Comparison of ENCODE assay signal across 8 mouse cellular contexts in genomic region chr3:89456726-89457665, GRCm38 (mm10). TPM values are rescaled to one million over a fixed set of nuclear protein-coding genes. Genes with fewer than 3 reads are reported as not detected.
DNase-seq lines count a peak whose midpoint lies in the region; ATAC-seq and TF ChIP-seq lines count a peak whose summit lies in the region.

No protein-coding gene starts in this region.

- in situ Hi-C loops in Patski (cut with MboI; ENCODE audit: low pct_unique_long_range_greater_than_20kb), result no loop called here

- no peak overlapping the region for H3K4me2 ChIP-seq in midbrain, embryonic 11.5 days
- no peak overlapping the region for H3K4me2 ChIP-seq in midbrain, embryonic 15.5 days
- no peak overlapping the region for H3K4me2 ChIP-seq in heart, postnatal 0 days (ENCODE audit: low read depth, low read length)

- peaks cover 7% of the 10 kb centered on the region; the same call in 1 of the 2 replicates for H3K4me1 ChIP-seq in midbrain, embryonic 11.5 days (ENCODE audit: control insufficient read depth, insufficient read depth, low read length)
- peaks cover 17% of the 10 kb centered on the region; the same call in 1 of the 2 replicates for H3K4me1 ChIP-seq in midbrain, embryonic 15.5 days
- peaks cover 12% of the 10 kb centered on the region for H3K4me1 ChIP-seq in heart, postnatal 0 days (ENCODE audit: control insufficient read depth, insufficient read depth)

- WGBS in midbrain, embryonic 11.5 days, result 34% methylated on average over 10 of the region's 10 CpGs
- 31% methylated on average over 10 of the region's 10 CpGs for WGBS in midbrain, embryonic 15.5 days
- 42% methylated on average over 10 of the region's 10 CpGs for WGBS in heart, postnatal 0 days

- H3K4me3 ChIP-seq in midbrain, embryonic 11.5 days (ENCODE audit: low read depth, low read length), result no peak overlapping the region
- no peak overlapping the region for H3K4me3 ChIP-seq in midbrain, embryonic 15.5 days
- H3K4me3 ChIP-seq in heart, postnatal 0 days (ENCODE audit: low read depth, low read length), result no peak overlapping the region

- TF ChIP-seq EP300 in heart, postnatal 0 days (IDR thresholded peaks at IDR 0.05; ENCODE audit: low read depth), result no peak

- H3K9me3 ChIP-seq in midbrain, embryonic 11.5 days (ENCODE audit: control insufficient read depth, low read length), result no peaks in the 10 kb centered on the region
- H3K9me3 ChIP-seq in midbrain, embryonic 15.5 days, result no peaks in the 10 kb centered on the region
- no peaks in the 10 kb centered on the region for H3K9me3 ChIP-seq in heart, postnatal 0 days (replicated peaks; ENCODE audit: control insufficient read depth, low read length)

- DNase-seq in midbrain, embryonic 11.5 days (ENCODE audit: low spot score, missing footprints), result peak; percentile 98
- DNase-seq in Patski (ENCODE audit: low read depth, low spot score), result no peak
- peak; percentile 60 to 64 for DNase-seq in cerebellum, postnatal 36 days
- peak; percentile 70 for DNase-seq in heart, postnatal 0 days (ENCODE audit: low spot score)
- peak; percentile 38 to 58 for DNase-seq in layer of hippocampus, postnatal 36 days
- DNase-seq in thymus, postnatal 14 days, result peak; percentile 90

- H3K9ac ChIP-seq in midbrain, embryonic 11.5 days (ENCODE audit: low read length), result no peak overlapping the region
- no peak overlapping the region for H3K9ac ChIP-seq in midbrain, embryonic 15.5 days
- H3K9ac ChIP-seq in heart, postnatal 0 days (replicated peaks; ENCODE audit: low read depth, low read length), result no peak overlapping the region

- no peaks in the 10 kb centered on the region for H3K36me3 ChIP-seq in midbrain, embryonic 11.5 days (ENCODE audit: control insufficient read depth, insufficient read depth, low read length)
- H3K36me3 ChIP-seq in midbrain, embryonic 15.5 days (replicated peaks), result 0 out of 2 replicates have a peak, but pooled peaks cover 3% of the 10 kb centered on the region
- no peaks in the 10 kb centered on the region for H3K36me3 ChIP-seq in heart, postnatal 0 days (replicated peaks; ENCODE audit: control insufficient read depth, insufficient read depth, low read length)

- H3K27me3 ChIP-seq in midbrain, embryonic 11.5 days (ENCODE audit: control insufficient read depth, insufficient read depth, low read length), result no peaks in the 10 kb centered on the region
- H3K27me3 ChIP-seq in midbrain, embryonic 15.5 days (replicated peaks), result no peaks in the 10 kb centered on the region
- no peaks in the 10 kb centered on the region for H3K27me3 ChIP-seq in Patski
- H3K27me3 ChIP-seq in heart, postnatal 0 days (ENCODE audit: control insufficient read depth, insufficient read depth, low read length), result no peaks in the 10 kb centered on the region

- no peak overlapping the region for H3K27ac ChIP-seq in midbrain, embryonic 11.5 days (ENCODE audit: low read depth, low read length)
- H3K27ac ChIP-seq in midbrain, embryonic 15.5 days, result no peak overlapping the region
- H3K27ac ChIP-seq in heart, postnatal 0 days (ENCODE audit: low read depth), result no peak overlapping the region

- no peak for TF ChIP-seq CTCF in Patski (IDR thresholded peaks at IDR 0.05)
- TF ChIP-seq CTCF in heart, postnatal 0 days (IDR thresholded peaks at IDR 0.05; ENCODE audit: low read depth), result peak; percentile 81

- peak; percentile 53 for ATAC-seq in midbrain, embryonic 11.5 days (ENCODE audit: low FRiP score)
- ATAC-seq in midbrain, embryonic 15.5 days (replicated peaks), result no peak
- peak; percentile 68 for ATAC-seq in Patski
- ATAC-seq in heart, postnatal 0 days (ENCODE audit: insufficient read depth, low read depth), result no peak
- peak; percentile 73; the same call in 1 of the 2 replicates for ATAC-seq in megakaryocyte-erythroid progenitor cell, adult 5-6 weeks (replicated peaks; ENCODE audit: low FRiP score, low TSS enrichment, poor library complexity, severe bottlenecking)

- CTCF ChIA-PET in Patski (lab: Charles Lee), result interaction anchor here (0.6 to 4.8 kb wide), 24 partner anchors 9 to 315 kb away, joined by 3 to 23 read pairs (median 4); partner anchors contain the start of genes Adam15, Flad1, Pbxip1 and Pygo2

- POLR2A ChIA-PET in Patski (lab: Charles Lee), result interaction anchor here (1.5 kb wide), 1 partner anchor 16 kb away, joined by 5 read pairs; no protein-coding TSS in a partner anchor

RNA-seq across cellular contexts. Expression of gene Pmvk, which starts 2.7 kb away (rescaled TPM):
- 67.1 and 69.7 TPM in 2 replicates for polyA plus RNA-seq in midbrain, embryonic 11.5 days (2014; fragmentation: Nextera tagmentation; extraction: Ambion mirVana)
- polyA plus RNA-seq in midbrain, embryonic 15.5 days (2015; fragmentation: Nextera tagmentation; extraction: Ambion mirVana), result 123 and 132 TPM in 2 replicates
- polyA plus RNA-seq in Patski (2021), result 40.7 TPM
- 26.2 and 38.0 TPM in 2 replicates for total RNA-seq in heart, postnatal 0 days (2014; rRNA removed; ENCODE audit: low replicate concordance)
- 50.7 and 52.9 TPM in 2 replicates for polyA plus RNA-seq in heart, postnatal 0 days (2015; fragmentation: Nextera tagmentation; extraction: Ambion mirVana)
- 10 to 100 TPM; 28.3 to 28.4 TPM for total RNA-seq in layer of hippocampus, postnatal 36 days (2021)
- total RNA-seq in megakaryocyte-erythroid progenitor cell, adult 5-6 weeks (2014; fragmentation: Nextera tagmentation), result 29.1 and 66.3 TPM in 2 replicates
- total RNA-seq in megakaryocyte-erythroid progenitor cell, adult 5-6 weeks (2017), result 28.2 and 33.5 TPM in 2 replicates

RNA-seq across cellular contexts. Expression of gene Pbxip1, which starts 20.5 kb away (rescaled TPM):
- 7.5 and 8.3 TPM in 2 replicates for polyA plus RNA-seq in midbrain, embryonic 11.5 days (2014; fragmentation: Nextera tagmentation; extraction: Ambion mirVana)
- polyA plus RNA-seq in midbrain, embryonic 15.5 days (2015; fragmentation: Nextera tagmentation; extraction: Ambion mirVana), result 15.7 and 18.4 TPM in 2 replicates
- 354 TPM for polyA plus RNA-seq in Patski (2021)
- total RNA-seq in heart, postnatal 0 days (2014; rRNA removed; ENCODE audit: low replicate concordance), result 73.2 and 81.0 TPM in 2 replicates
- 75.7 and 84.4 TPM in 2 replicates for polyA plus RNA-seq in heart, postnatal 0 days (2015; fragmentation: Nextera tagmentation; extraction: Ambion mirVana)
- 10 to 100 TPM; 38.3 to 43.4 TPM for total RNA-seq in layer of hippocampus, postnatal 36 days (2021)
- total RNA-seq in megakaryocyte-erythroid progenitor cell, adult 5-6 weeks (2014; fragmentation: Nextera tagmentation), result 7.5 and 8.2 TPM in 2 replicates
- 14.6 and 30.4 TPM in 2 replicates for total RNA-seq in megakaryocyte-erythroid progenitor cell, adult 5-6 weeks (2017)

RNA-seq across cellular contexts. Expression of gene Pygo2, which starts 27.0 kb away (rescaled TPM):
- polyA plus RNA-seq in midbrain, embryonic 11.5 days (2014; fragmentation: Nextera tagmentation; extraction: Ambion mirVana), result 47.2 and 52.5 TPM in 2 replicates
- polyA plus RNA-seq in midbrain, embryonic 15.5 days (2015; fragmentation: Nextera tagmentation; extraction: Ambion mirVana), result 44.0 and 45.6 TPM in 2 replicates
- polyA plus RNA-seq in Patski (2021), result 68.4 TPM
- 24.1 and 49.8 TPM in 2 replicates for total RNA-seq in heart, postnatal 0 days (2014; rRNA removed; ENCODE audit: low replicate concordance)
- 9.6 and 10.4 TPM in 2 replicates for polyA plus RNA-seq in heart, postnatal 0 days (2015; fragmentation: Nextera tagmentation; extraction: Ambion mirVana)
- total RNA-seq in layer of hippocampus, postnatal 36 days (2021), result 10 to 100 TPM; 59.4 to 64.8 TPM
- 38.5 and 42.2 TPM in 2 replicates for total RNA-seq in megakaryocyte-erythroid progenitor cell, adult 5-6 weeks (2014; fragmentation: Nextera tagmentation)
- total RNA-seq in megakaryocyte-erythroid progenitor cell, adult 5-6 weeks (2017), result 9.6 and 19.9 TPM in 2 replicates

RNA-seq across cellular contexts. Expression of gene Shc1, which starts 38.8 kb away (rescaled TPM):
- 23.4 and 26.2 TPM in 2 replicates for polyA plus RNA-seq in midbrain, embryonic 11.5 days (2014; fragmentation: Nextera tagmentation; extraction: Ambion mirVana)
- polyA plus RNA-seq in midbrain, embryonic 15.5 days (2015; fragmentation: Nextera tagmentation; extraction: Ambion mirVana), result 17.2 and 19.8 TPM in 2 replicates
- polyA plus RNA-seq in Patski (2021), result 174 TPM
- total RNA-seq in heart, postnatal 0 days (2014; rRNA removed; ENCODE audit: low replicate concordance), result 82.1 and 125 TPM in 2 replicates
- 35.0 and 35.8 TPM in 2 replicates for polyA plus RNA-seq in heart, postnatal 0 days (2015; fragmentation: Nextera tagmentation; extraction: Ambion mirVana)
- total RNA-seq in layer of hippocampus, postnatal 36 days (2021), result 10 to 100 TPM; 12.1 to 12.4 TPM
- total RNA-seq in megakaryocyte-erythroid progenitor cell, adult 5-6 weeks (2014; fragmentation: Nextera tagmentation), result 95.9 and 113 TPM in 2 replicates
- 40.2 and 68.5 TPM in 2 replicates for total RNA-seq in megakaryocyte-erythroid progenitor cell, adult 5-6 weeks (2017)

RNA-seq across cellular contexts. Expression of gene Cks1b, which starts 38.8 kb away (rescaled TPM):
- polyA plus RNA-seq in midbrain, embryonic 11.5 days (2014; fragmentation: Nextera tagmentation; extraction: Ambion mirVana), result 420 and 441 TPM in 2 replicates
- 86.7 and 91.2 TPM in 2 replicates for polyA plus RNA-seq in midbrain, embryonic 15.5 days (2015; fragmentation: Nextera tagmentation; extraction: Ambion mirVana)
- polyA plus RNA-seq in Patski (2021), result 162 TPM
- total RNA-seq in heart, postnatal 0 days (2014; rRNA removed; ENCODE audit: low replicate concordance), result 83.7 and 100 TPM in 2 replicates
- polyA plus RNA-seq in heart, postnatal 0 days (2015; fragmentation: Nextera tagmentation; extraction: Ambion mirVana), result 127 and 129 TPM in 2 replicates
- total RNA-seq in layer of hippocampus, postnatal 36 days (2021), result 1 to 10 TPM; 3.1 TPM
- total RNA-seq in megakaryocyte-erythroid progenitor cell, adult 5-6 weeks (2014; fragmentation: Nextera tagmentation), result 185 and 237 TPM in 2 replicates
- total RNA-seq in megakaryocyte-erythroid progenitor cell, adult 5-6 weeks (2017), result 127 and 184 TPM in 2 replicates

Comparison
In these comparisons a context has a peak if more than half of its experiments do, and no peak if none do; other contexts are left out.
1. ATAC-seq: peak in midbrain, embryonic 11.5 days (single experiment), Patski (single experiment) and megakaryocyte-erythroid progenitor cell, adult 5-6 weeks (single experiment); none in midbrain, embryonic 15.5 days (single experiment) and heart, postnatal 0 days (single experiment).